Mouse (Mus musculus) left cerebral cortex, adult 9 months (tissue): ENCODE results near the gene Map2k1.
"Not testable (repeated sequence)": the region's sequence is repeated elsewhere in the genome, so short reads cannot be mapped to it uniquely, and the experiment has no call there.

ENCODE experiments used
- DNase-seq, 2 experiments: peaks; one replicate each; pipeline ENCODE4 v3.0.0; 2022; ENCODE audit warnings: low spot score in 2 of 2

Map2k1 gene

DNA sequence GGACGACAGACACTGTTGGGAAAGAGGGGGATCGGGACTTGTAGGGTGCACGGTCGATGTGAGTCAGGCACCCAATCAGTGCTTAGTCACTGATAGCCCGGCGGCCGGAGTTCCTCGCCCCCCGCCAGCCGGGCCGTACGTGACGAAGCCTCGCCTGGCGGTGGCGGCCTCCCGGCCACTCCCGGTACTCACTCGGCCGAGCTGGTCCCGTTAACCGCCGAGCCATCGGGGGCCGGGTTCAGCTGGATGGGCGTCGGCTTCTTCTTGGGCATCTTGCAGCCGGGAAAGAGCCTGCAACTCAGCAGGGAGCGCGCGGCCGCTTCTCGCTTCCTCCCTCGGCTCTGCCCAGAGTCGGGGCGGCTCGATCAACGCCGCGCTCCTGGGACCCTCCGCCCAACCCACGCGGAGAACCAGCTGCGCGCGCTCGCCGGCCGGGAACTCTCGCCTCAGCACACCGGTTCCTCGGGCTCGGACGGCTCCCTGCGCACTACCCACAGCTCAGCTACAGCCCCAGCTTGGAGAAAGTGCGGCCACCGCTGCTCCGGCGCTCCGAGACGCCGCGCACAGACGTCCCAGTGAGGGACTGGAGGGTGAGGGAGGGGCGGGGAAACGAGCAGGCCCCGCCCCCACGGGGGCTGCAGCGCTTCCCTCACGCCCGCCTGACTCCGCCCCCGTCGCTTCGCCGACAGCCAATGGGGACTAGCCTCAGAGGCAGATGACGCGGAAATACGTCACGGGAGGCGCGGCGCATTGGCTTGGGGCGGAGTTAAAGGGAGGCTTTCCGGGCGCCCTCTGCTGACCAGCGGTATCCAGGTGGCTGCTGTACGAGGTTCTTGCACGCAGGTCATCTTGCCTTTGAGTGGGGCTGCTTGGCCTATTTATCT lies at the start of gene Map2k1:
TSS of gene Map2k1 (minus strand) at position 611 of the 884 bp plus-strand sequence.
- peak; percentile 97 to 100 for DNase-seq

DNA sequence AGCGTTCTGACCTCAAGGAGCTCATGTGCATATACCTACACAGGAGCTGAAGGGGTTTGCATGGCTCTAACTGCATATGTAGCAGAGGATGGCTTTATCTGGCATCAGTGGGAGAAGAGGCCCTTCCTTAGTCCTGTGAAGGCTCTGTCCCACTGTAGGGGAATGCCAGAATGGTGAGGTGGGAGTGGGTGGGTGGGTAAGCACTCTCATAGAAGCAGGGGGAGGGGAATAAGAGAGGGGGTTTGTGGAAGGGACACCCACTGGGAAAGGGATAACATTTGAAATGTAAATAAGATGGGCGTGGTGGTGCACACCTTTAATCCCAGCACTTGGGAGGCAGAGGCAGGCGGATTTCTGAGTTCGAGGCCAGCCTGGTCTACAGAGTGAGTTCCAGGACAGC lies 49.7 kb upstream of the Map2k1 start:
- not testable (repeated sequence) for DNase-seq

DNA sequence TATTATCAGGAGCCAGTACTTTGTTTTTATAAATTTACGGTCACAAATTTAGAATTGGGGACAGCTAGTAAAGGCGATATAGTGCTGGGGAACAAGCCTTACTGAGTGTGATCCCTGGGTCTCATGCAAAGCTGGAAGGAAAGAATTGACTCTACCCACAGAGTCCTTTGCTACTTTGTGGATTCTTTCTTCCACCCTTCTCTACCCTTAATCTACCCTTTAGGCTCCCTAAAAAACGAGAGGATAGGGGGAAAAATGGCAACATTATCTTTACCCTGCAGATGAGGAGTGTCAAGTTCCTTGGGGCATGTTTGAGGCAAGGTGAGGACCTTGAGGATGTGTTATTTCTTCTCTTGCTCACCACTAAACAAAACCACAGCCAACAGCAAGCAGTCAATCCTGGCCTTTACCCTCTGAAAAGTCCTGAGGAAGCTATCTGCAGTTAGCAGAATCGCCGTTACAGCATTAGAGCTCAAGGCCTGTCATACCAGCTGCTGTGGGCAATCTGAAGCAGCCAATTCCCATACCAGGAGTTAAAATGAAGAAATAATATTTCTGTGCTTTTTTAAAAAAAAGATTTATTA lies 29.1 kb upstream of the Map2k1 start:
- DNase-seq = no peak

DNA sequence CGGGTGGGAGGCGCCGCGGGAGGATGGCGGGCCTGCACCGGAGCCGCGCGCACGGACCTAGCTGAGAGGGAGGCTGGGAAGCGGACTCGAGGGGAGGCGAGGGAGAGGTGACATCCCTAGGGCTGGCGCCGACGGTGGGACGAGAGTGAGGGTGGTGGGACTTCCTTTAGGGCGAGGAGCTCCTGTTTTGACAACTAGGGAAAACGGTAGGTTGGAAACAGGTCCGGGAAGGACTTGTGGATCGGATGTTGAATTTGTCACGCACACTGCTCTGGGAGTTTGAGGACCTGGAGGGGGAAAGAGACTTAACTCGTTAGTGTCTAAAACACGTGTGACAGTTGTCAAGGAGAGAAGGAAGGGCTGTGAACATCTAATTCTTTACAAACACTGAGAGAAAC lies 28.3 kb upstream of the Map2k1 start:
- DNase-seq = no peak

DNA sequence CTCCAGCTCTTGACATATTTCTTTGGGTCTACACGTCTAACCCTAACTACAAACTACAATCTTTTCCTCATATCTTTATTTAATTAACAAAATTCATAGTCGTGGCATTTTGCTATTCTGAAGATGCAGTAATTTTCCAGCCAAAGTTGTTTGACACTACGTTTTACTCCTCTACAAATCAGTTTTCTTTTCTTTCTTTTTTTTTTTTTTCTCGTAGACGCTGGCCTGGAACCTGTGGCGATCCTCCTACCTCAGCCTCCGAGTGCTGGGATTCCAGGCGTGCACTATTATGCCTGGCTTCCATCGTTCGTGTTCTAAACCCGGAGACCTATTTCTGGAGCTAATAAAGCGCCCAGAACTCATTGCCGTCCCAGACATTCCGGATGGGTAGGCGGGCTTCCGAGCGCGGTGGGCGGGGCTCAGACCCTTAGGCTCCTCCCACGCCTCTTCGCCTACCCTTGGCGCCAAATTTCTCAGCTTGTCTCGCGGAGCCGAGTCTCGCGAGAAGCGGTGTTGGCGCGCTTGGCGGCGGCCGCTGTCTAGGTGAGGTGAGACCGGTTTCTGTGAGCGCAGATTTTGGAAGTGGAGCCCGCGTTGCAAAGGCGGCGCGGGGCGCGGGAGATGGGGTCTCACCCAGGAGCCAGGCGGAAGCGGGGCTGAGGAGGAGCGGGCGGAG lies 27.8 kb upstream of the Map2k1 start, which contains the start of gene Tipin:
TSS of gene Tipin (plus strand) at position 477 of the 676 bp plus-strand sequence.
- peak; percentile 77 to 93 for DNase-seq

DNA sequence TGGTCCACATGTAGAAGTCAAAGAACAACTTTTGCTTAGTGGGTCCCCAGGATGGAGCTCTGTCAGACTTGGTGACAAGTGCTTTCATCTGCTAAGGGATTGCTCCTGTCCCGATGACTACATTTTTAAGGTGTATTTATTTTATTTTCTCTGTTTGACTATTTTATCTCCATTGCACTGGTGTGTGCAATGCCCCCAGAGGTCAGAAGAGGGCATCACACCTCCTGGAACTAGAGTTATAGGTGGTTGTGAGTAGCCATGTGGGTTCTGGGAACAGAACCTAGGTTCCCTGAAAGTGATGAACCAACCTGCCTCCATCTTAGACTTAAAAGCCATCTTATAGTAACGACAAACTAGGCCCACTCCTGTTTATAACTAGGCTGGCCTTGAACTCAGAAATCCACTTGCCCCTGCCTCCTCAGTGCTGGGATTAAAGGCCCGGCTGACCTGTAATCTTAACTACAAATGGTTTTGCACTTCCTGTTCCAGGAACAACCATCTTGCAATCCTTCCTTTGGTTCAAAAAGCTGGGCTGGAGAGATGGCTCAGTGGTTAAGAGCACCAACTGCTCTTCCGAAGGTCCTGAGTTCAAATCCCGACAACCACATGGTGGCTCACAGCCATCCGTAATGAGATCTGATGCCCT lies 25.4 kb upstream of the Map2k1 start:
- DNase-seq = no peak

DNA sequence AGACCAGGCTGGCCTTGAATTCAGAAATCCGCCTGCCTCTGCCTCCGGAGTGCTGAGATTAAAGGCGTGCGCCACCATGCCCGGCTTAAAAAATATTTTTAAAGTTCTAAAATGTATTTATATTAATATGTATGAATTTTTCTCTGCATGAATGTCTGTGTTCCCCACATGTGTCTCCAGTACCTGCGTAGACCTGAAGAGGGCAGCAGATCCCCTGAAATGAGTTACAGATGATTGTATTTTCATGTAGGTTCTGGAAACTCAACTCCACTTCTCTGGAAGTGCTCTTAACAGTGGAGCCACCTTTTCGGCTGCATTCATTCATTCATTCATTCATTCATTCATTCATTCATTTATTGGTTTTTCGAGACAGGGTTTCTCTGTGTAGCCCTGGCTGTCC lies 24.3 kb upstream of the Map2k1 start:
- DNase-seq = peak in 1 of 2 experiments; percentile 67

DNA sequence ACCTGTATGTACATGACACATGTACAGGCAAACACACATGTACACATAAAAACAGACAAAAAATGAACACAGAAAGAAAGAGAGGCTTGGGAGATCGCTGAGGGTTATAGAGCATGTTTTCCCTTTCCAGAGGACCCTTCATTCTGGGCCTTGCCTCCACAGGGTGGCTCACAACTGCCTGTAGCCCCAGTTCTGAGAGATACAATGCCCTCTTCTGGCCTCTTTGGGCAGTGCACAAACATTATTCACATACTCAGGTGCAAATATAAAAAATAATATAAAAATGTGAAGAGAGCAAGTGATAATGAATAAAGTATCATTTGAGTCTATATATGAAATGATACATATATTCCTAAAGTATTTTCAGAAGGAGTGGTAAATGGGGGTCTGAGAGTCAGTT lies 21.5 kb upstream of the Map2k1 start:
- DNase-seq = no peak

DNA sequence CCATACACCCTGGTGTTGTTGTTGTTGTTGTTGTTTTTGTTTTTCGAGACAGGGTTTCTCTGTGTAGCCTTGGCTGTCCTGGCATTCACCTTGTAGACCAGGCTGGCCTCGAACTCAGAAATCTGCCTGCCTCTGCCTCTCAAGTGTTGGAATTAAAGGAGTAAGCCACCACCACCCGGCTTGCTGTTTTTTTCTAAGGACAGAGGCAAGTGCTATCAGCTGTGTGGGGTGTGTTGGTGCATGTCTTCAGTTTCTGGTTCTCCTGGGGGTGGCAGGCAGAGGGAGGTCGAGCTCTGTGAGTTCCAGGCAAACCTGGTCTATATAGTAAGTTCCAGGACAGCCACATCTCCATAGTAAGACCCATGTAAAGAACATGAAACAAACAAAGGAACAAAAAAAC lies 20.9 kb upstream of the Map2k1 start:
- no peak for DNase-seq

DNA sequence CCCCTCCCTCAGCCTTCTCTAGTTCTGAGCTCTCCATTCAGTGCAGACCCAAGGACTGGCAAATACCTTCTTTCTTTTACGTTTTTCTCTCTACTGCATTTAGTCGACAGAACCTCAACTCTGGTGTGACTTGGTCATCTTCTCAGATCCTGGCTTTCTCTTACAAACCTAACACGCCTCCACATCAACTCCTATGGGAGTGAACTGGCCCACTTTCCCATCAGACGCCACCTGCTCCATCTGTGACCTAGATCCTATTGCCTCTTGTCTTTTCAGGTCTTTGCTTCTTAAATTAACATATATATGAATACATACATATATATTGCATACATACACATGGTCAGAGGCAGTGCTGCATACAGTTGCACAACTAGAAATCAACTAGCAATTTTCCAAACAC lies 20.3 kb upstream of the Map2k1 start:
- DNase-seq = no peak

DNA sequence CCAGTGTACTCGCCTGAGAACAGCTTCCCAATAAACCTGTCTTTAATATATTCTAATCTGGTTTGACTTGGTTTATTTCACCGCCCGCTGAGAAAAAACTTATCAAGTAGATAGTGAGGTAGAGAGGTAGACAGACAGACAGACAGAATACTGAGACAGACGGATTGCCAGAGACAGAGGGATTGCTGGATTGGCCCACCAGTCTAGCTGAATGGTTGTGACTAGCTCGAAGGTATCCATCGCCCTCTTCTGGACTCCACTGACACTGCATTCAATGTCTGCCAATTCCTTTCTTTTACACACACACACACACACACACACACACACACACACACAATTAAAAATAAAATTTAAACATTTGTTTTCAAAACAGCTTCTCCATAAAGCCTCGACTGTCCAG lies 19.2 kb upstream of the Map2k1 start:
- peak in 1 of 2 experiments; percentile 60 for DNase-seq

DNA sequence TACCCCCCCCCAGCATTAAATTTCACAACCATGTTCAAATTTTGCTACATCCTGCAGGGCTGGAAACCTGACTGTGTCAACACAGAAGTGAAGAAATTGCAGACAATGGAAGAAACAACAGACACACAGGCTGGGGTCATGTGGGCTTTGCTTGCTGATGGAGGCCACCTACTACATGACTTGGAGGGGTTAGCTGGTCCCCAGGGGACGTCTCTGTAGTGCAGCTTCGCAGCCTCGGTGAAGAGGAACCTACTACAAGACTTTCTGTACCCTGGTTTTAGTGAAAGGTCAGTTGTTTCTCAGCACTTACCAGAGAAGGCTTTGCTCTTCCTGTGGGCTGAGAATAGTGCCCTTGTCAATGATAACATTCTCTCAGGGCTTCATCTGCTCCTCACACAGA lies 17.8 kb upstream of the Map2k1 start:
- no peak for DNase-seq

DNA sequence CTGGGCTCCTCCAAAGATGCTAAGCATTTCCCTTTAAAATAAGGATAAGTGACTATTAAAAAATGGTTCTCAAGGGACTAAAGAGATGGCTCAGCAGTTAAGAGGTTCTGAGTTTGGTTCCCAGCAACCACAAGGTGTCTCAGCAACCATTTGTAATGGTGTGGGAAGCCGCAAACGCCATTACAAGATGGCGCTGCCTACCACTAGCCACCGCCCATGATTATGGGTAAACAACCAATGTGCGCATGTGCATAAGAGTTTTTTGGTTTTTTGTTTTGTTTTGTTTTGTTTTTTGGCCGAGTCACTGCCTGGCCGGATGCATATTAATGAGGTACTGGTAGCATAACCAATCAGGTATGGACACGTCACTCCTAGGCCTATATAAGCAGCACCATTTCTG lies 15.4 kb upstream of the Map2k1 start:
- not testable (repeated sequence) for DNase-seq

DNA sequence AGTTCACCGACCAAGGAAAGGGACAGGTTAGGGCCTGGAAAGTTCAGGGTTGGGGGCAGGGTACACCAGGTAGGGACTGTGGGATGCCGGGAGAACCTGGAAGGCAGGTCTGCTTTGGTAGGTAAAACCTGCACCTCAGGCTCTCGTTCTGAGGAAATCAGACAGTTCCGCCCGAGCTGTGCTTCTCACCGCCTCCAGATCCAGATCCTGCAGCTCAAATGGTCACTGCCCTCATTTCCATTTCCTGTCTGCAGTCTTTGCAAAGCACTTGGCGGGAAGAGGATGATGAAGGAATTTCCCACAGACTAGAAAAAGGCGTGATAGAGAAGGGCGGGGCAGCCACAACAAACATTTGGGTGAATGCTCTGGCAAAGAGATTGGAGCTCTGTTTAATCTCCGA lies 14.8 kb upstream of the Map2k1 start:
- no peak for DNase-seq

DNA sequence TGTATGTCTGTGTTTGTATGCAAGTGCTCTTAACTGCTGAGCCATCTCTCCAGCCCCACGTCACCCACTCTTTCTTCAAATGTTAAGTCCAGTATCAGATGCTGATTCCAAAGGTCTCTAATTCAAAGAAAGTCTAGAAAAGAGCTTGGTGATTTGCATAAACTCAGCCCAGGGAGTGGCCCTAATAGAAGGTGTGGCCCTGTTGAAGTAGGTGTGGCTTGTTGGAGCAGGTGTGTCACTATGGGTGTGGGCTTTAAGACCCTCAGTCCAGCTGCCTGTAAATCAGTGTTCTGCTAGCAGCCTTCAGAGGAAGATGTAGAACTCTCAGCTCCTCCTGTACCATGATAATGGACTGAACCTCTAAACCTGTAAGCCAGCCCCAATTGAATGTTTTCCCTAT lies 13.8 kb upstream of the Map2k1 start:
- DNase-seq = no peak

DNA sequence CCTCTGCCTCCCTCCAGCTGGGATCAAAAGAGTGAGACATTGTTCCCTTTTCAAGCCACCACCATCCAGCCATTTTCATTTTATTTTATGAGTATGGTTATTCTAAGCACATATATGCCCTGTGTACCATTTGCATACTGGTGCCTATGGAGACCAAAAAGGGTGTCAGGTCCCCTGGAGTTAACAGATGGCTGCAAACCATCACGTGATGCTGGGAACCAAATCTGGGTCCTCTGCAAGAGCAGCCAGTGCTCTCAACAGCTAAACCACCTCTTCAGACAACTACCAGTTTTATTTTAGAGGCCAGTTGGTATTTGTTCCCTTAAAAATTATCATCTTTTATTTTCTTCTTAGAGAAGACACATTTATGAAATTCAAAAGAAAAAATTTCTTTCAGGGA lies 11.4 kb upstream of the Map2k1 start:
- DNase-seq = no peak

DNA sequence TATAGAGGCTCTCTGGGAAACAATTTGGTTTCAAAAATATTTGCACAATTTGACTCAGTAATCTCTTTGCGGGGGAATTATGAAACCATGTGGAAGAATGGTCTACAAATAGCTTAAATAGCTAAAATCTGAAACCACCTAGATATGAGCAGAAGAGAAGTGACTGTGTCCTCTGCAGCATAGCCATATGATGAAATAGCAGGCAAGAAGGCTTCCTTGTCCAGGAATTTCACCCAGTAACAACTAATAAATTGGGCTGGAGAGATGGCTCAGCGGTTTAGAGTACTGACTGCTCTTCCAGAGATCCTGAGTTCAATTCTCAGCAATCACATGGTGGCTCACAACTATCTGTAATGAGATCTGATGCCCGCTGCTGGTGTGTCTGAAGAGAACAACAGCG lies 7.6 kb upstream of the Map2k1 start:
- DNase-seq = no peak

DNA sequence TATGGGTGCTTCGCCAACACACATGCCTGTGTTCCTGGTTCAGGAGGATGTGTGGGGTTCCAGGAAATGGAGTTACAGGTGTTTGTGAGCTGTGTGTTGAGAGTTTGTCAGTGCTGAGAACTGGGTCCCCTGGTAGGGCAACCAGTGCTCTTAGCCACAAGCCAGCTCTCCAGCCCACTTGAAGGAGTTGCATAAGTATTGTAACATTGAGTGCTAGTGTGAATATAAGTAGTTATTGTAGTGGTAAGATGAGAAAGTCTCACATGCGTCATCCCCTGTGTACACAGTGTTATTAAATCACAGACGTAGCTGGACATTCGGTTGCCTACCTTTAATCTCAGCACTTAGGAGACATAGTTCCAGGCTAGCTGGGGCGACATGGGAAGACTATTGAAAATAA lies 6.5 kb upstream of the Map2k1 start:
- no peak for DNase-seq

DNA sequence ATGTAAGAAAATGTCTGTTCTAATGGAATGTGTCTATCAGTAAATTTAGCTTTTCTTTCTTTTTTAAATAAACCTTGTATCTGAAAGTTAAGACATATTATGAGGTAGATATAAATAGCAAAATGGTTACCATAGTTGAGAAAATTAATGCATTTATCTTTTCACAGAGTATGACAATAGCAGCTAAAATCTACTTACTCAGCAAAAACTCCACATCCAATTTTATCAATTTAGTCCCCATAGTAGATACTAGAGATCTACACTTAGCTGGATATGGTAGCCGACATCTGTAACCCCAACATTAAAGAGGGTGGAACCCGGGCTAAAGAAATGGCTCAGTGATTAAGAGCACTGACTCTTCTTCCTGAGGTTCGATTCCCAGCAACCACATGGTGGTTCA lies 2.8 kb upstream of the Map2k1 start:
- DNase-seq = no peak

DNA sequence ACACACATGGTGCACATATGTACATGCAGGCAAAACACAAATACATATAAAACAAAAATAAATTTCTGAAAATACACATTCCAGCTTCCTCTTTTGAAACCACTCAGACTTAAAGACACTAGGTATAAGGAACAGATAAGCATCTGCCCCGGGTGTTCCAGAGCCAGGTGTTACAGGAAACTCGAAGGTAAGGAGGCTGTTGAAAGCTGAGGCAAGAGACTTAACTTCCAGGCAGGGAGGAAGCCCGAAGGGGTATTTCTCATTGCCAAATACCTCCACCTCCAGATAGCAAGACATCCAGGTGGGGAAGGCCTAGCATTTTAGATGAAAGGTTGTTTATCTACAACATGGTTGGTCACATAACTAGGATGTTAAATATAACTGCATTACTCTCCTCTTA lies 2.0 kb upstream of the Map2k1 start:
- no peak for DNase-seq

DNA sequence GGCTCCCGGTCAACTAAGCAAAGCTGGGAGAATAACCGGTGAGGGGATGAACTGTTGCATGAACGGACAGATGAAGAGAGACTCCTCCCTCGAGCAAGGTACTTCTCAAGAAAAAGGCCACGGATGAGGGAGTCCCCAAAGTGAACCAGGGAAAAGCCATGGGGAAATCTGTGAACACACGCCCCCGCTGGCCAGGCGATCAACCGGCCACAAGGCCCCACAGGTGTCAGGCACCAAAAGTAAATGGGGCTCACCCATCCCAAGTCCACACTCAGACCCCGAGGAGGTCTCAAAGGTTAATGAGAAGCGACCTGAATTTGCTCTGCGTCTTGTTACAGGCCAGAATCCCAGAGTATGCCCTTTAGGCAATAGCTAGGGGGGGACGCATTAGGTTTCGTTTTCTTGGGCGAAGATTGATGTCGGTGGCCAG lies 825 bp downstream of the Map2k1 start:
- DNase-seq = no peak

DNA sequence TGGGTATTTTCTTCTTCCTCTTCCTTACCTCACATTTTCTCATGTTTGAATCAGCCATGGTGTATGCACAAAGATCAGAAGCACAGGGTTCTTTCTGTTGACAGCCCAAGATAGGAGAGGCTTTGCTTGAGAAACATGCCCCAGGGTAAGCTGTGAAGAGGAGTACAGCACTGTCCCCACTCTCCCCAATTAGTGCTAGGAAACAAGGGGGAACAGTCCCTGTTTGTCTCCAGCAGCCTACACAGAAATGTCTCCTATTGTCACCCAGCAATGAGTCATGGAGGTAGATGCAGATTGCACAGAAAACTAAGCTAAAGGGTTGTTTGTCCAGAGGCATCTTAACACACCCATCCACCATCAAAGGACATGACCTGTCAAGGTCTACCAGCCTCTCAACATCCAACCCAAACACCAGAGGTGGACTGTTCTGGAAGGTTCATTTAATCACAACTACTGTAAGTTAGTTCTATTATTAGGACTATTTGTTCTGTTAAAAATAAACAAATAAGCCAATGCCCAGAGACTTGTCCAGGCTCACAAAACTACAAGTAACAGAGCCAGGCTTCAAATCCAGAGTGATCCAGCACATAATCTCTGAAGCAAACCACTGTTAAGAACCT lies 3.2 kb downstream of the Map2k1 start:
- DNase-seq = no peak
